Mouse (Mus musculus) hindbrain, embryonic 14.5 days (tissue): ENCODE data around the gene Sugct. TPM values are rescaled to one million over a fixed set of nuclear protein-coding genes. Genes with fewer than 3 reads are reported as not detected.
A peak's percentile ranks its signal among the peaks of the same experiment; 100 is the strongest.

Experiments
- ATAC-seq: fragments of 200-750 bp; cut with Nextera tagmentation; 2 replicates; pipeline ENCODE4 v1.8.0; 2017; ENCODE audit warnings: moderate number of reproducible peaks, mild to moderate bottlenecking, moderate TSS enrichment, moderate library complexity; ENCODE audit not compliant: low FRiP score
- DNase-seq: peaks from one replicate; pipeline ENCODE4 v3.0.0-alpha.2; 2015; ENCODE audit warnings: low spot score
- H3K27ac ChIP-seq: fragments of 300-500 bp; sonication (generic); 2 replicates; pipeline ENCODE4 v1.5.1; 2014; ENCODE audit warnings: mild to moderate bottlenecking, moderate library complexity
- H3K27me3 ChIP-seq: fragments of 300-500 bp; sonication (generic); 2 replicates; pipeline ENCODE4 v1.6.1; 2014; ENCODE audit warnings: mild to moderate bottlenecking, low read length, mixed read lengths; ENCODE audit not compliant: control insufficient read depth, insufficient read depth
- H3K36me3 ChIP-seq: fragments of 300-500 bp; sonication (generic); replicated peaks from 2 replicates; pipeline ENCODE4 v1.6.1; 2014; ENCODE audit not compliant: control insufficient read depth, insufficient read depth
- H3K4me1 ChIP-seq: fragments of 300-500 bp; sonication (generic); replicated peaks from 2 replicates; pipeline ENCODE4 v1.6.1; 2014; ENCODE audit warnings: antibody characterized with exemption, low read length, mixed read lengths; ENCODE audit not compliant: control insufficient read depth, insufficient read depth
- H3K4me2 ChIP-seq: fragments of 300-500 bp; sonication (generic); replicated peaks from 2 replicates; pipeline ENCODE4 v1.6.1; 2014; ENCODE audit warnings: mild to moderate bottlenecking, moderate library complexity
- H3K4me3 ChIP-seq: fragments of 300-500 bp; sonication (generic); replicated peaks from 2 replicates; pipeline ENCODE4 v1.5.1; 2014; ENCODE audit warnings: mild to moderate bottlenecking, low read length
- H3K9ac ChIP-seq: fragments of 300-500 bp; sonication (generic); 2 replicates; pipeline ENCODE4 v1.6.1; 2014
- H3K9me3 ChIP-seq: fragments of 300-500 bp; sonication (generic); 2 replicates; pipeline ENCODE4 v1.6.1; 2016; ENCODE audit warnings: low read length; ENCODE audit not compliant: control insufficient read depth
- WGBS: fragments of 180-500 bp; shearing (Covaris S2); extraction: QIAGEN DNeasy Blood & Tissue Kit; methylation state at CpG from one replicate; pipeline ENCODE4 v1.1.7; 2014; 5-methylcytosine and 5-hydroxymethylcytosine counted together
- polyA plus RNA-seq: library from polyadenylated mRNA; unstranded; fragments of >200 nt; fragmentation: Nextera tagmentation; extraction: Ambion mirVana; gene quantifications from 2 replicates; pipeline ENCODE4 v1.2.1, GENCODE M21; 2014

The Sugct gene
- polyA plus RNA-seq, 1 experiment from 2014 or later, result 3.7 TPM

DNA sequence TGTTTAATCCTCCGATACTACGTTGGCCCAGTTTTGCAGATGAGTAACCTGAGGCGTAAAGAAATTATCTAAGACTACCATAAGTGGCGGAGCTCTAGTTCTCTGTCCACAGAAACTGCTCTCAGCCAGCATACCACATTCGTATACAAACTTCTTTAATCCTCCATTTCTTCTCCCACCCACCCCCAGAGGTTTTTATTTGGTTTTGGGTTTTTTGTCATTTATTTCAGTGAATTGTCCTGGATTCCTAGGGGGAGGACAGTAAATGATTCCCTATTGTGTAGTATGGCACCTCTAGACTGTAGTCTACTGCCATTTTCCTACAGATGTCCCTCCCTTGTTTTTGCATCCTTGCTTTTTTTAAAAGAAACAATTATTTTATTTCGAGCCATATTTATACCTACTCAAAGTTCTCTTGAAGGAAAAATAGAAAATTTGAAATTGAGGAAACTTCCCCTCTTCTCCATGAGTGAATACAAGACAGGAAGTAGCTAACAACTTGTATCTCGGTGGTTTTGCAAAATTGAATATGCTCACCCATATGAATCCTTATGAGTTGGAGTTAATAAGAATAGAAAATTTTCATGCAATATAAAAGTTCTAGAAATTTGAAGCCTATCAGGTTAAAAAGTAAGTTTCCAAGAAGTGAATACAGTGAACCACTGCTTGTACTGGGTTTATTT lies 686 bp upstream of the Sugct start:
- peak overlapping the region; percentile 88 for H3K27ac ChIP-seq
- H3K36me3 ChIP-seq, result no peaks in the 10 kb centered on the region
- ATAC-seq (no peak), DNase-seq (no peak)
- no peaks in the 10 kb centered on the region for H3K9me3 ChIP-seq
- H3K27me3 ChIP-seq, result no peaks in the 10 kb centered on the region
- H3K4me3 ChIP-seq, result peak overlapping the region; percentile 72
- H3K4me1 ChIP-seq, result peaks cover 5% of the 10 kb centered on the region; the same call in 1 of the 2 replicates
- H3K9ac ChIP-seq, result peak overlapping the region; percentile 87
- H3K4me2 ChIP-seq, result peak overlapping the region; percentile 61
- 17% methylated on average over 7 of the region's 7 CpGs for WGBS

DNA sequence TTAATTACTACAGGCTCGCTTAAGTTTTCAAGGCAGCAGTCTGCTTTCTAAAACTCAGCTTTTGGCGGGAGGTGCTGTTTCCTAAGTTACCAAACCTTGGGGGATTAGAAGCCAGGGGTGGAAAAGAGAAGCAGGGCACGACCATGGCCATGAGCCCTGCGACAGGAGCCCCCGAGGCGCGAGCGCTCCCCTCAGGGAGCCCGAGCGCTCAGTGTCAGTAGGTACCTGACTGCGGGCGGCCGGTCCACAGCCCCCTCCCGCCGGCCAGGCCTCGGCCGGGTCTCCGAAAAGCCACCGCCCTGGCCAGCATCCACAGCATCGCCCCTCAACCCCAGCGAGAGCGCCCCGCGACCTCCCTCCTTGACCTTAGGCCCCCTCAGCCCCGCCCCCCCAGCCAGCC lies 939 bp downstream of the Sugct start:
- no peaks in the 10 kb centered on the region for H3K36me3 ChIP-seq
- no peaks in the 10 kb centered on the region for H3K9me3 ChIP-seq
- DNase-seq, result peak; percentile 40
- peak overlapping the region; percentile 88 for H3K27ac ChIP-seq
- peak overlapping the region; percentile 73 for H3K9ac ChIP-seq
- H3K4me3 ChIP-seq, result peak overlapping the region; percentile 72
- peak; percentile 80 for ATAC-seq
- peaks cover 5% of the 10 kb centered on the region; the same call in 1 of the 2 replicates for H3K4me1 ChIP-seq
- 2% methylated on average over 23 of the region's 25 CpGs for WGBS
- H3K4me2 ChIP-seq, result peak overlapping the region; percentile 67
- H3K27me3 ChIP-seq, result no peaks in the 10 kb centered on the region

DNA sequence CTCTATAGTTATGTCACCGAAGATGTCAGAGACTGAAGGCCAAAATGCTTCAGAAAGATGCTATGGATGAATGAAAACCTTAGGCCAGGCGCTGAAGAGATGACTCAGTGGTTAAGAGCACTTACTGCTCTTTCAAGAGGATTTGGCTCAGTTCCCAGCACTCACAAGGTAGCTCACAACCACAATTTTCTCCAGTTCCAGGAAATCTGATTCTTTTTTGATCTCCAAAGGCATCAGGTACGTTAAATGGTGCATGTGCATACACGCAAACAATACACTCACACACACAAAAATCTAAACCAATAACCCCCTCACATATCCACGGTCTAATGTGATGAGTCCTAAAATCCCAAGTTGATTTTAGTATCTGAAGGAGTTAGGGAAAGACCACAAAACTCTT lies 1.5 kb downstream of the Sugct start:
- peak overlapping the region; percentile 72 for H3K4me3 ChIP-seq
- WGBS, result 74% methylated on average over 5 of the region's 5 CpGs
- DNase-seq, result no peak
- no peak for ATAC-seq
- no peak overlapping the region for H3K27ac ChIP-seq
- H3K9me3 ChIP-seq, result no peaks in the 10 kb centered on the region
- H3K4me1 ChIP-seq, result peaks cover 5% of the 10 kb centered on the region; the same call in 1 of the 2 replicates
- no peaks in the 10 kb centered on the region for H3K36me3 ChIP-seq
- H3K27me3 ChIP-seq, result no peaks in the 10 kb centered on the region
- peak overlapping the region; percentile 67 for H3K4me2 ChIP-seq
- no peak overlapping the region for H3K9ac ChIP-seq

GRCm38 (mm10) chr13:17691436-17691835 lies 3.9 kb downstream of the Sugct start:
- Histone ChIP-seq H3K27me3 (no peaks in the 10 kb centered on the region), H3K36me3 (no peaks in the 10 kb centered on the region), H3K9me3 (no peaks in the 10 kb centered on the region), H3K4me1 (peaks cover 5% of the 10 kb centered on the region; the same call in 1 of the 2 replicates), H3K4me3 (no peak overlapping the region), H3K4me2 (no peak overlapping the region), H3K9ac (no peak overlapping the region), H3K27ac (no peak overlapping the region)
- WGBS, result 79% methylated on average over 1 of the region's 1 CpGs
- ATAC-seq, result no peak
- DNase-seq, result no peak

GRCm38 (mm10) chr13:17690686-17691085 lies 4.7 kb downstream of the Sugct start:
- no peaks in the 10 kb centered on the region for H3K4me1 ChIP-seq
- H3K9me3 ChIP-seq, result no peaks in the 10 kb centered on the region
- ATAC-seq, result no peak

DNA sequence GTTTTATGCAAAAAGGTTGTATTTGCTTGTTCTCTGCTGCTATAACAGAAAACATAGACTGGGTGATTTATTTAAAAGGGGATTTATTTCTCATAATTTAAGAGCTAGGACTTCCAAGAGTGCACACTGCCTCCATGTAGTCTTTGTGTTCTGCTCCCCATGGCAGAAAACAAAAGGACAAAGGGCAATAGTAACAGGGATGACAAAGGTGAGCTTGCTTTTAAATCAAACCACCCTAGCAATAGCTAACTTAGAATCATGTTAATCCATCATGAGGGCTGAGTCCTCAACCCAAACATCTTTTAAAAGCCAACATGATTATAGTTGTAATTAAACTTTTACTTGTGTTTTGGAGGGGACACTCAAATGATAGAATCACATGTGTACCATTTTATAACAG lies 5.9 kb downstream of the Sugct start:
- H3K9ac ChIP-seq, result no peak overlapping the region
- H3K27me3 ChIP-seq, result no peaks in the 10 kb centered on the region
- H3K36me3 ChIP-seq, result no peaks in the 10 kb centered on the region
- H3K9me3 ChIP-seq, result no peaks in the 10 kb centered on the region
- H3K4me1 ChIP-seq, result no peaks in the 10 kb centered on the region
- no peak overlapping the region for H3K4me3 ChIP-seq
- H3K4me2 ChIP-seq, result no peak overlapping the region
- DNase-seq (no peak), ATAC-seq (no peak)
- H3K27ac ChIP-seq, result no peak overlapping the region

More at GRCm38 (mm10) chr13:17690686-17691085, 4.7 kb downstream of the Sugct start:
- Histone ChIP-seq H3K27ac (no peak overlapping the region), H3K9ac (no peak overlapping the region), H3K27me3 (no peaks in the 10 kb centered on the region), H3K4me3 (no peak overlapping the region), H3K36me3 (no peaks in the 10 kb centered on the region), H3K4me2 (no peak overlapping the region)
- no peak for DNase-seq

DNA sequence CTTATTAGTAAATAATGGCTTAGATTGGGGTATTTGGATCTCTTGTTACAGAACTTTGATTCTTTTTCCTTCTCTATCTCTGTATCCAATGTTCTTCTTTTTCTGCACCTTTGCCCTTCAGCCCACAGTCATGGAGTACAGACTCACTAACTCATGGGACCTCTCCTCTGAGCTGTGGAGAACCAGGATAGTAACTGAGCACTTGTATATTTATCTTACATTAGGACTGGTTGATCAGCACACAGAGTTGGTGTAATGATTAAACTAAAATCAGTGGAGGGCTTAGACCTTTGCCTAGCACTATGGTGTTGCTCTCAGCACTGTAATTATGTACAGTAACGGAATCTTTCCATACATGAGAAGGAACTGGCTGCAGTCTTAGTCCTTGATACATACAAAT lies 24.2 kb downstream of the Sugct start:
- Histone ChIP-seq H3K4me3 (no peak overlapping the region), H3K9me3 (no peaks in the 10 kb centered on the region), H3K27me3 (no peaks in the 10 kb centered on the region), H3K36me3 (no peaks in the 10 kb centered on the region), H3K4me2 (no peak overlapping the region), H3K4me1 (no peaks in the 10 kb centered on the region), H3K9ac (no peak overlapping the region), H3K27ac (no peak overlapping the region)
- no peak for DNase-seq
- WGBS, result 76% methylated on average over 1 of the region's 1 CpGs
- ATAC-seq, result no peak

DNA sequence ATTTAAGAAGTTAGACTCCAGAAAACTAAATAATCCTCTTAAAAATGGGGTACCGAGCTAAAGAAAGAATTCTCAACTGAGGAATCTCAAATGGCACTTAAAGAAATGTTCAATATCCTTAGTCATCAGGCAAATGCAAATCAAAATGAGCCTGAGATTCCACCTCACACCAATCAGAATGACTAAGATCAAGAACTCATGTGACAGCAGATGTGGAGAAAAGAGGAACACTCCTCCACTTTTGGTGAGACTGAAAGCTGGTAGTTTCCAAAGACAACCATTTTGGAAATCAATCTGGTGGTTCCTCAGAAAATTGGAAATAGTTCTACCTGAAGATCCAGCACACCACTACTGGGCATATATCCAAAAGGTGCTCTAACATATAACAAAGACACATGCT lies 28.0 kb downstream of the Sugct start:
- Histone ChIP-seq H3K27me3 (no peaks in the 10 kb centered on the region), H3K36me3 (no peaks in the 10 kb centered on the region), H3K4me2 (no peak overlapping the region), H3K9ac (no peak overlapping the region), H3K27ac (no peak overlapping the region), H3K4me3 (no peak overlapping the region), H3K9me3 (no peaks in the 10 kb centered on the region), H3K4me1 (no peaks in the 10 kb centered on the region)
- no peak for DNase-seq
- WGBS, result 92% methylated on average over 1 of the region's 1 CpGs
- no peak for ATAC-seq

- Histone ChIP-seq H3K4me3 (no peak overlapping the region), H3K9me3 (no peaks in the 10 kb centered on the region), H3K27me3 (no peaks in the 10 kb centered on the region), H3K4me2 (no peak overlapping the region), H3K9ac (no peak overlapping the region), H3K36me3 (no peaks in the 10 kb centered on the region), H3K4me1 (no peaks in the 10 kb centered on the region), H3K27ac (no peak overlapping the region)
- DNase-seq, result peak; percentile 27
- 54% methylated on average over 2 of the region's 2 CpGs for WGBS
- no peak for ATAC-seq
Measured at GRCm38 (mm10) chr13:17642294-17642693, 53.1 kb downstream of the Sugct start.

DNA sequence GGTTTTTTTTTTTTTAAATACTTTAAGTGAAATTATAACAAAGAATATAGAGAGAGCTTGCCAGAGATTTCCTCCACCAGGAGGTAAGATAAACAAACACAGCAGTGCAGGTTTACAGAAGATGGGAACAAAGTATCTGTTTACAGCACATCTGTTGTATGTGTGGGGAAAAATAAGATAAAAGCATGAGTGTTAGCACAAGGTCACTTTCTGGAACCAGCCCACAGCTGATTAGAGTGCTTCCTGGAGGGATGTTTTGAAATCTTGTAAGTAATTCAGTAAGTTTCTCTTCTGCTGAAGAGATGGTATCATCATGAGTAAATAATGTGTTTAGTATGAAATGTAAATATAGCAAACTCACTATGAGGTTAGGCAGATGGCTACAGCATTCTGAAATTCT lies 57.3 kb downstream of the Sugct start:
- no peak for ATAC-seq
- Histone ChIP-seq H3K4me3 (no peak overlapping the region), H3K27ac (no peak overlapping the region), H3K4me2 (no peak overlapping the region), H3K9ac (no peak overlapping the region), H3K4me1 (no peaks in the 10 kb centered on the region), H3K36me3 (no peaks in the 10 kb centered on the region), H3K9me3 (no peaks in the 10 kb centered on the region), H3K27me3 (no peaks in the 10 kb centered on the region)
- no peak for DNase-seq
